Mouse (Mus musculus) mouse trophoblast stem cell (cell line): Measurements from ENCODE around the gene Gm43064.
"Not testable (repeated sequence)": the region's sequence is repeated elsewhere in the genome, so short reads cannot be mapped to it uniquely, and the experiment has no call there.

ENCODE experiments used
- in situ Hi-C, 2 experiments: fragments of 300-500 bp; cut with MseI, MboI; formaldehyde crosslinking; loops; 2 replicates in 1 of 2; 3 replicates in 1 of 2; pipeline ENCODE4 v1.15.1; 2025

The Gm43064 gene

DNA sequence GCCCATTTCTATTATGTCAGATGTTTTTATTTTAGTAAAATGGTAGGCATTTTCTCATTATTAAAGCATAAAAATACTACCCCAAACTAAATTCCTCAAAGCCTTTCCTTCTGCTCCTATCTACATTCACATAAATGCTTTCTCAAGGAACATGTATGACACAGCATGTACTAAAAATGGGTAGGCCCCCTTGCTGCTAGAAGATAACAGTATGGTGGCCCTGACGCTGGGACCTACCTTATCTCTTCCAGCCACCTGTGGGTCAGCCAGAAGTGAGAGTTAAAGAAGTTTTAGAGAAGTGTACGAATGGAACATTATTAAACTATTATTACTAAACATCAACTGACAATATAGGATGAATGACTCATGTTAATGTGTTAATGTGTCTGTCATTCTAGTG is 9.9 kb upstream of the Gm43064 start:
- in situ Hi-C loops: no loop called here

DNA sequence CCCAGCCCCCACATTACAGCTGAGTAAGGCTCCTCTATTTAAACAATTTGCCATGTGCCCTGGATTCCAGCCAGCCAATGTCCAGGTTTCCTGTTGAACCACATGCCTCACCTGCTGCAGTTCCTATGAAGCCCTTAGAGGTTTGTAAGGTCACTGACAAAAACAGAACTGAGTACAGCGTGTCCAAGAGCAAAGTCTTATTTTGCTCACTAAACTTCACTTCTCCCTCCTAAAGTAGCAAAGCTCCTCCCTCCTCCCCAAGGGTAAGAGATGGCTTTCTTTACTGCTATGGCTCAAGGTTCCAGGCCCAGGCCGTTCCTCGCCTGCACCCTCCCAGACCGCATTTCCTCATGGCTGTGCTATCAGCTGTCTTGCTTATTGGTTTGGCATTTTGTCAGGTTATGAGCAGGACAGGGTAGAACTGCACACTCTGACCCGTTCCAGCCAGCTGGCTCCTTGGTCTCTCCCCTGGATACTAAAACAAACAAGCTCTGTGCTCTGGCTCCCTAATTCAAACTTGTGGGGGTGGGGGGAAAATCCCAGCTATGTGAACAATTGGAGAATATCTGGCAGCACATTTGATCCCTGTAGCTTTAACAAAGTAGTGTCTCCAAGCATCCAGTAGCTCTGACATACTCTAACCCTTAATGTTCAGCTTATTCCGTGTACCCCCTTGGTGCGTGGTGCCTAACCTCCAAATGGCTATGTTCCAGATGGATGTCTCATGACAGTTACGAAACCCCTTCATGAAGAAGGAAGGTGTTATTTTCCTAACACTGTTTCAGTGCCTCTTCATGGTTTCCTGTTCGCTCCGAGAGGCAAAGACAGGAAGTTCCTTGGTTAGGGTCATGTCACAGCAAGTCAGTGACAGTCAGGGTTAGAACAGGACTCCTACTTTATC is 7.5 kb upstream of the Gm43064 start:
- in situ Hi-C loops: no loop called here

DNA sequence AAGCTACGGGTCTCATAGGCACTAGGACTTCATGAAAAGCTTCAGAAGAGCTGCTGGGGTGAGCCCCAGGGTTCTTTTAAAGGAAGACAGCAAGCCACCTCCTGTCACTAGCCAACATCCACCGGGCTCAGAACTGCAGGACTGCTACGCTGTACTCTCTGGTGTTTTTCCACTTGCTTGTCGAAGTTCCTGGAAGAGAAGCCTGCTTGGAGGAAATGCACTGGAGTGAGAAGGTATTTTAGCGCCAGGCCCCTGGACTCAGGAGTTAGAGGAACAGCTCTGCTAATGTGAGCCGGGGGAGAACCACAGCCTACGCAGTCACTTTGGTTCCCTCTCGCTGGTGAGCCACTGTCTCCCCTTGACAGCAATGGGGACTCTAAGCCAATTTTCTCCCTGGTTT is 6.5 kb upstream of the Gm43064 start:
- in situ Hi-C loops: no loop called here

DNA sequence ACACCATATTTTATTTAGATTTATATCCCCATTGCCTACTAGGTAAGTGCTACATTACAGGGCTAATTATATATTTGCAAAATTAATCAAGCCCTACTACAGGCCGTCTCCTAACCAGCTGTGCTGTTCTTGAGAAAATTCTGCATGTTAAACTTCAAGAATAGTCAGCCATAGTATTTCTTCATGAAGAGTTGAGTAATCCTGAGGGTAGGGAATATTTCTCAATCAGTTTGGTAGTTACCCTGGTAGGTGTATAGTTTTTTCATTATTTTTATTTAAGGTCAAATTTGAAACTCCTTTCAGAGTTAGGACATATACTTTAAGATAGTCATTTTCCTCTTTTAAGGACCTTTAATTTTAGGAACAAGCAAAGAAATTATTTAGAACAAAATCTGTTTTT is 3.7 kb upstream of the Gm43064 start:
- in situ Hi-C loops: no loop called here

DNA sequence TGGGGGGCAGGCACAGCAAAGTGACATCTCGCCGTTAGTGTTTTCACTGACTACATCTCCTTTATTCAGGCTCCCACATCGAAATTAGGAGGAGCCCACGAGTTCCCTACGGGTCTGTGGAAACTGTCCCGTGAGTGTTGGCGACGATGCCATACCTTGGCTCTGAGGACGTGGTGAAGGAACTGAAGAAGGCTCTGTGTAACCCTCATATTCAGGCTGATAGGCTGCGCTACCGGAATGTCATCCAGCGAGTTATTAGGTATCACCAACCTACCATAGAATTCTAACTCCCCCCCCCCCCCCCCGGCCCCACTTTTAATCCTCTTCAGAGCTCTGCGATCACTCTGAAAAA is 402 bp downstream of the Gm43064 start:
- in situ Hi-C loops: no loop called here

DNA sequence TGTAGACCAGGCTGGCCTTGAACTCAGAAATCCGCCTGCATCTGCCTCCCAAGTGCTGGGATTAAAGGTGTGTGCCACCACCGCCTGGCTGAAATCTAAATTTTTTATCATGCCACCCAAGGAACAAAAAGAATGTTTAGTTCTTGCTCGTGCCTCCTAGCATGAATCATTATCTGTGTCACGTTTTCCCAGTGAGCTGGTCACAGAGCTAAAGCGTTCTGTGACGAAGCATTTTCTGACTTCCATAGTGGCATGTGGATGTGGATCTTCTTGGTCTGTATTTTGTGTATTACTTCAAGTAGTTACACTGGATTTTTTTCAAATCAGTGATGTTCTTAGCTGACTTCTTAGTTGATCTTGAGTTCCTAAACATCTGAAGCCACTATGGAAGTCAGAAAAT is 1.6 kb downstream of the Gm43064 start:
- in situ Hi-C loops: no loop called here

DNA sequence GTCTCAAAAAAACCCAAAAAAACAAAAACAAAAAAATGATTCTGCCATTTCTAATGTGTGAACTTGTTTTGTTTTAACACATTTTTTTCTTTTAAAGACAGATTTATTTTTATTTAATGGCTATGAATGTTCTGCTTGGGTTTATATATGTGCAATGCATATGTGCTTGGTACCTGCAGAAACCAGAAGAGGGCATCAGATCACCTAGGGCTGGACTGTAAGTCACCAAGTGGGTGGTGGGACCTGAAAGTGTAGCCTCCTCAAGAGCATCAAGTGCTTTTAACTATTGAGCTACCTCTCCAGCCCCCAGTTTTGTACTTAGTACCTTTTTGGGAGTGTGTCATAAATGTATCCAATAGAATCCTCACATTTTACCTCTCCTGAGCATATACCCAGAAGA is 18.2 kb downstream of the Gm43064 start:
- in situ Hi-C loops: no loop called here

DNA sequence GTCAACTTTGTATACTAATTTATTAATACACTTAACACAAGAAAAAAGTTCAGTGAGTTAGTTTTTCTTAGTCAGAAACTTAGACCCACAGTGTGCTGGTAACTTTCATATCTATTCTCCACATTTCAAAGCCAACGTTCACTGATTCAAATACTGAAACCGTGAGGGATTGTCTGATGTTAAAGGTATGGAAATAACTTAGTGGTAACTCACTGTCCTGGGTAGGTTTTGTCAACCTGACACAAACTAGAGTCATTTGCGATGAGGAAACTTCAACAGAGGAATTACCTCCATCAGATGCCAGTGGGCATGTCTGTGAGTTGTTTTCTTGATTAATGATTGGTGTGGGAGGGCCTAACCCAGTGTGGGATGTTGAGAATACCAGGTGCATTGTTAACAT is 19.7 kb downstream of the Gm43064 start:
- in situ Hi-C loops: no loop called here

DNA sequence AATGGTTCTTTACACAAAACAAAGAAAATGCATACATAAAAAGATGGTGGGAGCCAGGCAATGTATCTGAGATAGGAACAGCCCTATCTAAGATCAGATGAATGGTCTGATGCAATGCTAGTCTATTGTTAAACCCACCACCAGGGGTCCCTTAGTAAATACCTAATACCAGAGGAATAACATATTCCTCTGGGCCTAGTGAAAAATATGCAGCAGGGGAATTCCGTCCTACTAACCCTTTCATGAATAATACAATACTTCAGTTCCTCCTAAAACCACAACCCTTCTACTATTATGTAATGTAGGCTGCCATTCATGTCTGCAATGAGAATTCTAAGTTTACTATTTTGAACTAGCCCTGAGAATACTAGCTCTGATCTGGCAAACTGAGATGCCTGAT is 21.3 kb downstream of the Gm43064 start:
- in situ Hi-C loops: not testable (repeated sequence)

DNA sequence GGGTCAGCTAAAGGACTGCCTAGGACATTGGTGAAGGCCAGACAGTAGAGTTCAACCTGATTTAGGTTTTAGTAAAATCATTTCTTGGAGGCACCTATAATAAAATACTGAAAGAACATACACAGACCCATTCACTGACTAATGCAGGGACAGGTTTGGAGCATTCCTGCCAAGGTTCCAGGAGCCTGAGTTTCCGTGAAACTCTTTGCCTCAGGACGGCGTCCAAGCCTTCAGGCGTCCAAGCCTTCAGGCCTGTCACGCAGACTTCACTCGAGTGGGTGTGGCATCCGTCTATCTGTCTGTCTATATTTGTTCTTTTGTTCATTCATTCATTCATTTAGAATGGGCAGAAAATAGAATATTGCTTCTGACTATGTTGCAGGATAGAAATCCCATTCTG is 21.8 kb downstream of the Gm43064 start:
- in situ Hi-C loops: no loop called here

DNA sequence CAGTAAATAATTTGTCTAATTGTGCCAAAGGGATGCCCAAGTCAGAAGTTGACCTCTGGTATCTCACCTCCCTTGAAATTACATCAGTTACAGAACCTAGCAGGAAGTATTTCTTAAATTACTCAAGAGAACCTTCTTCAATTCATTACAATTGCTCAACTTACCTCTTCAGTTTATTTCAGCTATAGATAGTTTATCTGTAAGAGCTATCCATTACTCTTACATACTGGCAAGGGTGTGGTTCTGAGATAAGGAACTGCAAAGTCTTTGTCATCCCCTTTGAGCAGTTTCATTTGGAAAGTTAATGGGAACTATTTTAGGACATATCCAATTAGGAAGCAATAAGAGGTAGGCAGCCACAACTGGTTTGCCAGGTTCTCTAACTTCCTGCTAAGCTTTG is 23.1 kb downstream of the Gm43064 start, which contains the start of gene Bcl2l15:
Gene Bcl2l15, plus strand, starts transcription at position 176 of the 400 bp plus-strand sequence.
- in situ Hi-C loops: no loop called here

DNA sequence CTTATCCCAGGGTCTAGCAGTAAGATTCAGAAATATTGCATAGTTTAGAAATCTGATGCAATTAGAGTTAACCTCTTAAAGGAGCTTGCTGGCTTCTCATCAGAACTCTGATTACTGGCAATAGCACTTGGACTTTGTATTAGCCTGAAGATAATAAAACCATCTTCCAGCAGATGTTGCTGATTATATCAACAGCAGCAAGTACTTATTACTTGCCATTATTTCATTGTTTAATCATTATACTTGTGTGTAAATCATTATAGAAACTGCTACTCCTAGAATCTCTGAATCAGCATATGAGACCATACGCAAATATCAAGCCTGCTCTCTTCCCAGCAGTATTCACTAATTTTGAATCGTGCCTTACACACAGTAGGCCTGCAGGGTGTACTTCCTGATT is 24.6 kb downstream of the Gm43064 start:
- in situ Hi-C loops: no loop called here

DNA sequence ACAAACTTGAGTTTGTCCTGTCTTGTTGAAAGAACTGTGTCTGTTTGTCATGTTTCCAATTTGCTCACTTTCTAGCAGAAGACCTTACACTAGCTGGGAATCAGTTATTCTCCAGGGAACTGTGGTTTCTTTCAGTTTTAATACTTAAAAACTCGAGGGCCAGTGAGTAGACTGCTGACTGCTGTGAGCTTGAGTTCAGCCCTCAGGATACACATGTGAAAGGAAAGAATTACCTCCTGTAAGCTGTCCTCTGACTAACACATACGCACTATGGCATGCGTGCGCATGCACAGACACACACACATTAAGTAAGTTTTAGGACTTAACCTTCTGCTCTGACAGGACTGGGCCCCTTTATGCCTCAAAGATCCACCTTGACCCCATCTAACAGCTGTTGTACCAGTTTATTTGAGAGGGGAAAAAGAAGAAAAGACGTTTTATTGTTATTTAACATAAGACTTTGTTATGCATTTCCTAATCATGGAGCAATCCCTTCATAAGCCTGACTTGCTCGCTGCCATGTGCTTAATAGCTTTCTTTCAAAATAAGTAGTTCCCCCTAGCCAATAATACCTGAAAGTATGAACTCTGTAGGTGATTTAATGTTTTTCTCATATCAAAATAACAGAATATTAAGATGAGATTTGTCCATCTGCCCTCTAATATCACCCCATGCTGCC is 26.0 kb downstream of the Gm43064 start:
- in situ Hi-C loops: no loop called here

DNA sequence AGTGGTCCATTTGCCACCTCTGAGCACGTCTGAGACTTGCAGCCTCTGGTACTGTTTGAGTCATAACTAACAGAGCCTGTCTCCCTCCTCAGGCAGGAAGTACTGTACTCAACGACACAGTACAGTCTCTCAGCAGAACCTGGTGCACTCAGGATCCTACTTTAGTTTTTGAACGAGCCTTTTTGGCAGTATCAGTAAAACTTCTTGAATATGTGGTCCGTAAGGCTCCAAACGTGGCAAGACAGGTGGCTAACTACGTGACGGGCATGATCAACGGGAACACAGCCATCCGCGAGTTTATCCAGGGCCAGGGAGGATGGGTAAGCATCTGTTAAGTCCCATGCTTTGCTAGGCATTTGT is 26.6 kb downstream of the Gm43064 start:
- in situ Hi-C loops: no loop called here

DNA sequence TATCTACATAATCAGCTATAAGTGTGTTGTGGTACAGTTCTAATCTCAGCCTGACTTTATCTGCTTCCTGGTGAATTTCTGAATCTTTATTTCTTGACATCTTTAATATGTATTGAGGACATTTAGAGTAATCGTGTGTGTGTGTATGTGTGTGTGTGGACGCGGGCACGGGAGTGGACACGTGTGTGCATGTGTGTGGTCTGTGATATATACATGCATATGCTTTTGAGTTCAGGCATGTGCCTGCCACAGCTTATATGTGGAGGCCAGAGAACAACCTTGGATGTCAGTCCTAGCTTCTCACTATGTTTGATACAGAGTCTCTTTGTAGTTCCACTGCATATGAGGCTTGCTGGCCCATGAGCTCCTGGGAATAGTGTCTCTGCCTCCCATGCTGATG is 27.1 kb downstream of the Gm43064 start:
- in situ Hi-C loops: no loop called here

DNA sequence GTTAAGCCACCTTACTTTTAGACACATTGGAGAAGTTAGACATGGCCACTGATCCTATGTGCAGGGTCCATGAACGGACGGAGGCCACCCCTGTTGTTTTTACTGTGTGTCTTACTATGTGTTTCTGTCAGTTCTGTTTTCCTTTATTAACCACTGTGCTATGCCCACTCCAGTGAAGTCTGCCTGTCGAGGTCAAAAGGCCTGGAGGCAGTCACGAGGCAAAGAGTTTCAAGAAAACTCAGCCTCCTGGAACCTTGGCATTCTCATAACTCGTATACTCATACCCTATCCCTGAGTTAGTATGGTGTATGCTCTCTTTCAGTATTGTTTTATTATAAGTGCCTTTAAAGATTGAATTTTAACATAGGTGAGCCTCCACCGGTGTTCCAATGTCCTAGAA is 30.3 kb downstream of the Gm43064 start:
- in situ Hi-C loops: no loop called here

DNA sequence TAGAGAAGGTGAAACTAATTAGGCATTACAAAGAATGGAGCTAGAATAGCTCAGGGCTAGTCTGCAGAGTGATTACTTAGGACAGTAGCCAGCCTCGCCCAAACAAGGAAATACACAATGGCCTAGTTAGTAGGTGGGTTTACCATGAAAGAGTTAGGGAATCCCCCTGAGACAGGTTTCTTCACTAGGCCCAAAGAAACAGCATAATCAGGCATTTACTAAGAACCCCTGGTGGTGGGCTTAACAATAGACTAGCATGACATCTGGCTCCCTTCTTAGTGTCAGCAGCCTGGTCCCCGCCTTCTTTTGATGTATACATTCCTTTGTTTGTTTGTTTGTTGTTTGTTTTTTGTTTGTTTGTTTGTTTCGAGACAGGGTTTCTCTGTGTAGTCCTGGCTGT is 30.8 kb downstream of the Gm43064 start:
- in situ Hi-C loops: not testable (repeated sequence)

DNA sequence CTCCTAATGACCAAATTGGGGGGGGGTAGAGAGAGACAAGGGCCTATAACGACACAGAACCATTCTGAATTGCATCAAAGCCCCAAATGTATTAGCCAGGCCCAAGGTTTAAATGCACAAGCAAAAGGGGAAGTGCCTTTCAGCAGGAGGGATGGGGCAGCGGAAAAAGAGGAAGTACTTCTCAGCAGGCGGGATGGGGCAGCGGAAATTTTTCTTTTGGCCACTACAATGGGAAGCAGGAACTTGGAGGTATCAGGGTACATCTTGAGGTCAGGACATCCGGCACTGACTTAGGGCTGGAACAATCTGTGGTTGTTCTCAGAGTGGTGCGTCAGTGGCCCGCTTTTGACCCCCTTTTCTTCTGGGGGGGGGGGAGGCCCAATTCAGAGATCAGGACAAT is 31.6 kb downstream of the Gm43064 start:
- in situ Hi-C loops: not testable (repeated sequence)

DNA sequence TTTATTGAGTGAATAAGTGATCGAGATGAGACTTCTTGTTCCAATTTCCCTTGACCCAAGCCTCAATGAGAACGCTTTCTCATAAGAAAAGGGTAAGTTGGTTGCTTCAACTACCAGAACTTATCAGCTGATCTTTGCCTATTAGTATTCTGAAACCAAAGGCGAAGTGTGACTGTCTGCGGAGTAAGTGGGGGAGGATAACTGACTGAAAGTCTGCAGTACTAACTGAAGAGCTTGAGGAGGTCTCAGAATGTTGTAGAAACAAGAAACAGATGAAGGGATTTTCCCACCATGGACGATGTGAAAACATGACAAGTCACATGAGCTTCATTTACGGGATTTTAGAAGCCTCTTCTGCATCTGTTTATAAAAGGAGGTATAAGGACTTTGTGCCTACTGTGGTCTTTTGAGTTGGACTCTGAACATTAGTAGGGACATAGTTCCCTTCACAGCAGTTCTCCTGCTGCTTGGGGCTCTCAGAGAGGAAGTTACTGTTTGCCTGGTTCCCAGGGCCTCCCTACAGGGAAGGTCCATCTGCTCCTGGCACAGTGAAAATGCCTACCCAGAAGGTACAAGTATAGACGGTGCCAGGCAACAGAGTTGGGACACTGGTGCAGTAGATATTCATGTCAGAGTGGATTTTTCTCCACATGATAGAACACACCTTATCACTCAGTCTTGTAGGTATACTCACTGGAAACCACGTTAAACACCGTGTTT is 41.4 kb downstream of the Gm43064 start:
- in situ Hi-C loops: loop anchor here in 1 of 2 experiments (5.0 kb wide), 1 partner anchor 36 kb away; no protein-coding TSS in a partner anchor

DNA sequence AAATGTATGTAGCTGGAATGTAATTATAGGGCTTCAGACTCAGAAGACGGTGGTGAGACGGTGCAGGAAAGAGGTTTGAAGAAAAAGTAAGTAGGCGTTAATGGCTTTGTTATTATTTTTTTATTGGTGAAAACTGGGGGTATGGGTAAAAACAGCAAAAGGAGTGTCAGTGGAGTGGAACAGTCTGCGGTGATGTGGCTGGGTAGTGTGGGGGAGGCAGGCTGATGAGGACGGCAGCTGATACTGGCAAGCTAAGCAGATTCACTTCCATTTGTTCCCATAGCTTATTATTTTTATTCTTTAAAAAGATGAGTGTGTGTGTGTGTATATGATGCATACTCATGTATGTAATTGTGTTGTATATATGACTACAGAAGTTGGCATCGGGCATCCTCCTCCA is 42.1 kb downstream of the Gm43064 start:
- in situ Hi-C loops: loop anchor here in 1 of 2 experiments (5.0 kb wide), 1 partner anchor 36 kb away; no protein-coding TSS in a partner anchor

DNA sequence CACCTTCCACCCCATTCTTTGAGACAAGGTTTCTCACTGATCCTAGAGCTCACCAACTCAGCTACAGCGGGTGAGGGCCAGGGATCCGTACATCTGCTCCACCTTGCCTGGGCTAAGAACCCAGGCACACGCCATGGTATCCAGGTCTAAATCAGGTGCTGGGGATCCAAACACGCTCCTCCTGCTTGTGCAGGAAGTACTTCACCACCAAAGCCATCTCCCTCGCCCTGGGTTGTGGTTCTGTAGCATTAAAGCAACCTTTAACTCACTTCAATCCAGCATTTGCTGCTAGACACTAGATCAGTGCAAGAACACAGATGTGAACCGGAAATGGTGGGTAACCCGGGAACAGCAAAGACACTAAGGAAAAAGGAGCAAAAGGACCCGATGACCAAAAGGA is 42.5 kb downstream of the Gm43064 start:
- in situ Hi-C loops: loop anchor here in 1 of 2 experiments (5.0 kb wide), 1 partner anchor 35 kb away; no protein-coding TSS in a partner anchor

DNA sequence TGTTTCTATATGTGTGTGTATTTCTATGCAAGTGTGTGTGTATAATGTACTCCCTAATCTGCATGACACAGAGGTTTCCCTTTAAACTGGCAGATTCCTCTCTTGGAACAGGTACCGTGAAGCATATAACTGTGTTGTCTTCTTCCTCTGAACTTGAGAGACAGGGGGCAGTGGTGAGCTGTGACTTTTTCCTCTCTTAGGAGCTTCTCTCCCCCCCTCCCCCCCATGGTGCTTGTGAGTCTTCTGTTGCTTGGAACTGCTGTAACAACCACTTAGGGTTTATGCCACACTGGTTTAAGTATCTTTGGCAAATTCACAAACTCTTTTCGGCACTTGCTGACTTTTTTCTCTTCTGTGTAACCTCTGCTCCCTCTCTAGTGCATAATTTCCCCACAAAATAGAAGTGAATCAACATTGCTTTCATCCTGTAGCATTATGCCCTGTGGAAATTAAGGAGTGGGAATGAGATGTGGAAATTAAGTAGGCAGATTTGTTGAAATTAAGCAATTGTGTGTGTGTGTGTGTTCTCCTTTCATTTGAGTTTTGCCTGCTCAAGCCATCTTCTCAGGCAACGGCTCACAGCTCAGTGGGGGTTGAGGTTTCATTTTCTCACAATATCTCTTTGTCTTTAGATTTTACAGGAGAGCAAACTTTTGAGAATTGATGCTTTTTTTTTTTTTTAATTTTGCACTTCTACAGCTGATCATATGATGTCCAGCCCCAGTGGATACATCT is 43.4 kb downstream of the Gm43064 start:
- in situ Hi-C loops: loop anchor here in 1 of 2 experiments (5.0 kb wide), 1 partner anchor 35 kb away; no protein-coding TSS in a partner anchor
